Mouse (Mus musculus) embryo, embryonic 10 days (tissue): Measurements from ENCODE around the gene Fhad1.

Source experiments
- DNase-seq: peaks from one replicate; pipeline ENCODE4 v3.0.0-alpha.2; 2015; ENCODE audit warnings: low spot score

Gene Fhad1

DNA sequence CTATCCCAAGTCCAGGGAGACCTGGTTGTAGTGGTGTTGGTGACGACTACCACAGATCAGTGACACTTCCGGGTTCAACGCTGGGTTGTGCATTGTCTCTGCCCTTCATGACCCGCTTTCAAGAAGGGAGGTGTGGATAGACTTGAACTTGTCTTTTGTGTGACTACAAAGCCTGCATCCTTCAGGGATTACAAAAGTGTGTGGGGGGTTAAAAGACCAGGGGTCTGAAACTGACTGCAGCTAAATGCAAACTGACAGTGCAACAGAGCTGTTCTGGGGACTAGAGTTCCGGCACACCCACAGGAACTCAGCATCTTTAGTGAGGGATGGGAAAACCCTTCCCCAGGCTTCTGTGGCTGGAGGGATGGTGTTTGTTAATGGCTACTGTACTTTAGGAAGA is 83.4 kb downstream of the Fhad1 start:
- DNase-seq, result no peak

DNA sequence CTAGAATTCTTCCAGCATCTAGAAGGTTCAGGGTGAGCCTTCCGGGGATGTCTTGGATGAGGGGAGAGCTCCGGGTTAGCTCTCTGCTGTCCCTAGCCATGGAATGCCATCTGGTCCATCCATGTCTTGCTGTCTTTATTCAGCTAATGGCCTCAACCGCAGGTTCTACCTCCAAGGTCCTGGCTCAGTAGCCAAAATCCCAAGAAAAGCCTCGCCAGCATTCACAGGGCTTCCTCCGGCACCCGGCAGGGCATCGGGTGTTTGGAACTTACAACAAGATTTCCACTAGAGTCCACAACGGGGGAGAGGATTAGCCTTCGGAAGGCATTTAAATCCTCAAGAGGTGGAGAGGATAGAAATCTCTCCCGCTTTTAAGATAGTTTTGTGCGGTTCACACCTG is 84.9 kb downstream of the Fhad1 start:
- DNase-seq, result no peak

DNA sequence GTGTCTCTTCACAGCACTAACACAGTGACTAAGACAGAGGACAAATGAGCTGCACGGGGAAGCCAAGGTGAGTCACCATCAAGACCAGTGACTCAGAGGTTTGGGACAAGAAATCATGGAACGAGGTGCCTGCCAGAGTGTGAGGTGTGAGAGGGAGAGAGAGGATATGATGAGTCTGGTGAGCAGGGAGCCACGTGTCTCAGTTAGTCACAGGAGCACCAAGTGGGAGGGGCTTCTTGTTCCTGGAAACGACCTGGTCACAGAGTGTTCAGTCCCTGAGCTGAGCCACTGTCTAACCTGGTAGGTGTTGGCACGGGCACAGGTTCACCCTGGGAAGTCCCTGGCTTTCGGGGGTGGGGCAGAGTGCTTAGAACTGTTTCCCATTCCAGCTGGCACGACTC is 86.0 kb downstream of the Fhad1 start:
- DNase-seq, result no peak

DNA sequence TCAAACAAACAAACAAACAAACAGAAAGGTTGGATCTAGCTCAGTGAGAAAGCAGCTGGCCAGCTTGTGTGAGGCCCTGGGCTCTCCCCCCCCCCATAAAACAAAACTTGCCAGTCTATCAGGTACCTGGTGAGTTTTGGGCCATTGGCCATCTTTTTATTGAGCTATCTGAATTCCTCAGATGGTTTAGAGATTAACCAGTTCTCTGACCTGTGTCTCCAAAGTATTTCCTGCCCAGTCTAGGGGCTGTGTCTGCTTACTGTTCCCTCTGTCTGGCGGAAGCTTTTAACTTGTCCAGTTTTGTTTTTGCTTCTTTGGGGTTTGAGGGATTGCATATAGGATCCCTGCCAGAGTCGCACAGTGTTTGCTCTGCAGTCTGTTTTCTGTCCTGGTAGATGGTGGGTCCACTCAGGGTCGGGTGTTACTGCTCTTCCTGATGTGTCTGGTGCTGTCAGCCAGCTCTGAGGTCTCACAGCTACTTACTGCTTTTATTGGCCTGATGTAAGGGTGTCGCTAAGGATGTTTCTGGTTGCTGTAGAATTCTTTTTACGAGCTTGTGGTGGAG is 89.0 kb downstream of the Fhad1 start:
- DNase-seq, result peak; percentile 18

DNA sequence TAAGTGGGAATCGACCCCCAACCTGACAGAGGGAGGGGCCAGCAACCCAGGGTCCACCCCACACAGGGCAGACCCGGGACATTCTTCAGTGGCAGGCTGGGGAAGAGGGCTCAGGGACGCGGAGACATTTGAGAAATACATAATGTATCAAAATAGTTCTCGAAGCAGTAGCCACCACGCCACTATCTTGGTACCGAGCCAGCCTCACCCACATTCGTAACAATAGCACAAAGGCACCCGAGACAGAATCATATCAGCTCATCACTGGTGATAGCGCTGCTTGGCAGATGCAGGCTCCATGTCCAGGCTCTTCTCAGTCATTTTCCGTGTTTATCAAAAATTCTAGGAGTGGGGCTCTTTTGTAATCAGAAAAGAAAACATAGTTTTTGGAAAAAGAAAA is 90.9 kb downstream of the Fhad1 start:
- no peak for DNase-seq

DNA sequence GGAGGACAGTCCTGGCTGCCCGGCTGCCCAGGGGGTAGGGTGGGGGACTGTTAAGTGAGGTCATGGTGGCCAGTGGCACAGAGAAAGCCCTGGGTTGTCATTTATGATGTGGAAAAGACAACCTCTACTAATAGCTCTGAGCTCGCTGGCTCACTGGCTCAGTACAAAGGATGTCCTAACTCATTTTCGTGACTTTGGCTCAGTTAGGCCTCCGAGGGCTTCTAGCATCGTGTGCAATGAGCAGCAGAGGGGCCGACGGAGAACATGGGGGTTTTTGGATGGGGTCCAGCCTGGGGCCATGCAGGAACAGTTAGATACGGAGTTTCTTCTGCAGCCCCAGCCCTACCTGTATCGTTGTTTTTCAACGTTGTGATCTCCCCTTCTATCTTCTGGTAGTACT is 94.5 kb downstream of the Fhad1 start:
- no peak for DNase-seq

DNA sequence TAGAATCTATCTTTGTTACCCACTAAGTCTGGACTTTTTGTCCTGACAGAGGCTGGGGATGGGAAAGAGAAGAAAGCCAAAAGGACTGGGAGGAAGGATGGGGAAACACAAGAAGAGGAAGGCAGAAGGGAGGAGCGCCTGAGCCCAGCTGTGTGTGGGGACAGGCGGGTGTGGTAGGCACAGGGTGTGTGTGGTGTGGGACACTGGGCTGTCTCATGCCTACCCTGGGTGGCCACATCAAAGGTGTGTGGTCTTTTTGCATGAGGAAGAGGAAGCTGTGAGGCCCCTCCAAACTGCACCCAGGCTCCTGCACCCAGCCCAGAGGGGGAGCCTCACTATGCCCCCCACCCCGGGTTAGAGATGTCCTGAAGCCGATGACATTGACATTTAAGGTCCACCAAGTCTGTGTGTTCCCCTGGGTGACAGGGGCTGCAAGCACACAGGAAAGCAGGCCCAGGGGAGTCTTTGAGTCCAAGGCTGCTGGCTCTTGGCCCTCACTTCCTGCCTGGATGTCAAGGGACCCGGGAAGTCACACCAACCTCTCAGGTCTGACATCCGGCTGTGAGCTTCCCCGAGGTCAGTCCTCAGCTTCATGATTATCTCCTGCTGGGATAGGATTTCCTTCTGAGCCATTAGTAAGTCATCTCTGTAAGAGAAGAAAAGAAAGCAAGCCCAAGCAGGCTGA is 97.0 kb downstream of the Fhad1 start:
- DNase-seq, result no peak

DNA sequence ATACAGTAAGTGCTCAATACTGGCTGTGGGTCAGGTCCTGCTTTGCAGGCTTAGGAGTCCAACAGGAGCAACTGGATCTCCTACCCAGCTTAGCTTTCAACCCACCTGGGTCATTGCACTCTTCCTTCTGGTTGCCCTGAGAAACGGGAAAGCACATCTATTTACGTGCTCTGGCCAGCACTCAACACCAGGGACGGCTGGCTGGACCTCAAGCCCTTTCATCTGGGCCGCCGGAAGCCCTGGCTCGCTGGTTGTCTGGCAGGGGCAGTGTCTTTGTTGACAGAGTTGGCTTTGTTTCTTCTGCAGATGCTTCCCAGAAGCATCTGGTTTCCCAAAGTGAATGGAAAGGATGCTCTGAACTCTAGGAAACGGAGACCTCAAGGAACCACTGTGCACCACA is 100.8 kb downstream of the Fhad1 start:
- peak; percentile 63 for DNase-seq

DNA sequence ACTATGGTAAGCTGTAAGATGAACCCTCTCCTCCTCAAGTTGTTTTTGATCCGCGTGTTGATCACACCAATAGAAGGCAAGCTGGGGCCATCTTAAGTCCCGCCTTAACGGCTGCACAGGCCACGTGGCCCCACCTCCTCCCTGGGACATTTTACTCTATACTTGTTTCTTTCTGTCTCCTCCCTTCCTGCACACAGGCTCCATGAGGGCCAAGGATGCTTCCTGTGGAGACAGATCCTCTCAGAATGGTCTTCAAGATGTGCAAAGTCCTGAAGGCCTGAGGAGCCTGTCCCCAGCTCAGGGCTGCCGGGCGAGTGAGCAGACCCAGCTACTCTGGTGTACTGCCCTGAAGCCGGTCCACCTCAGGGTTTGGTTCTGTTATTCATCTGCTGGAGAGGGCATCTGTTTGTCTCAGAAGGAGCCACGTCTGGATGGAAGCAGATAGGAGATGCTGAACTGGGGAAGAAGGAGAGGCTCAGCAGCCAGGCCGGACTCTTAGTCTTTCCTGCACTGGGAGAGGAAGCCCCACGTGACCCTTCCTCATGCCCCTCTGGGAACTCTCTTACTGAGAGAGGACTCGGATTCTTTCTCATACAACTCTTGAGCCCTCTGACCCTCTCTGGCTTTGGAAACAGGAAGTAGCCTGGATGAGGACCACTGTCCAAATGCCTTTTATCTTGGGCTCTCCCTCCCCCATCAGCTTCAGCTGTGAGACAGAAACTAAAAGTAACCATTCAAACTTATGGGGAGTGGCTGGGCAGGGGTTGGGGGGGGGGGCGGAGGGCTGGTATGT is 101.5 kb downstream of the Fhad1 start:
- DNase-seq, result peak; percentile 38

DNA sequence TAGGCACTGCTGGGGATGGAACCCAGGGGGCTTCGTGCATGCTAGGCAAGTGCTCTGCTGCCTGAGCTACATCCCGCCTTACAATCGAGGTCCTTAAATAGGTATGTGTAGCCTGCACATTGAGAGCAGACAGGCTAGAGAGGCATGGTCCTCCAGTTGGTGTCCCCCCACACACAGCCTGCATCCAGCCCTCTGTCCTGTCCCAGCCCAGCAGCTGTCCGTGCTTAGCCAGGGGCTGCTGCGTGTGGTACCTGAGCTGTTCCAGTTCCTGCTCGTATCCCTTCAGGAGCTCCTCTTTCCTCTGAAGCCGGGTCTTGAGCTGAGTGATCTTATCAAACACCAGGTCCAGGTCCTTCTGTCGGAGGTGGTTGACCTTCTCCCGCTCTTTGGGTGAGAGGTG is 110.2 kb downstream of the Fhad1 start:
- no peak for DNase-seq

DNA sequence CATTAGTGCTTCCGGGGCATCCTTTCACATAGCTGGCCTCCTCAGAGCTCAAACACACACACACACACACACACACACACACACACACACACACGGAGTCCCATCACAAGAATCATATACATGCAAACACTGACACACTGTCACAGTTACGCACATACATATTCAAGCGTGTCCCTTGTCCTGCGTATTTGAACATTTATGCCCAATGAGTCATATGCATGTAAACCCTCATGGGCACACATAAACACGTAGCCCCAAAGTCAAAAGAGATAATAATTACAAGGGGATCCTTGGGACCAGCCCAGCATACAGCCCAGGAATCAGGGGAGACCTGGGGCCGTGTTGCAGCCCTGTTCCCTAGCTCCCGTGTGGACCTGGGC is 112.4 kb downstream of the Fhad1 start:
- no peak for DNase-seq

DNA sequence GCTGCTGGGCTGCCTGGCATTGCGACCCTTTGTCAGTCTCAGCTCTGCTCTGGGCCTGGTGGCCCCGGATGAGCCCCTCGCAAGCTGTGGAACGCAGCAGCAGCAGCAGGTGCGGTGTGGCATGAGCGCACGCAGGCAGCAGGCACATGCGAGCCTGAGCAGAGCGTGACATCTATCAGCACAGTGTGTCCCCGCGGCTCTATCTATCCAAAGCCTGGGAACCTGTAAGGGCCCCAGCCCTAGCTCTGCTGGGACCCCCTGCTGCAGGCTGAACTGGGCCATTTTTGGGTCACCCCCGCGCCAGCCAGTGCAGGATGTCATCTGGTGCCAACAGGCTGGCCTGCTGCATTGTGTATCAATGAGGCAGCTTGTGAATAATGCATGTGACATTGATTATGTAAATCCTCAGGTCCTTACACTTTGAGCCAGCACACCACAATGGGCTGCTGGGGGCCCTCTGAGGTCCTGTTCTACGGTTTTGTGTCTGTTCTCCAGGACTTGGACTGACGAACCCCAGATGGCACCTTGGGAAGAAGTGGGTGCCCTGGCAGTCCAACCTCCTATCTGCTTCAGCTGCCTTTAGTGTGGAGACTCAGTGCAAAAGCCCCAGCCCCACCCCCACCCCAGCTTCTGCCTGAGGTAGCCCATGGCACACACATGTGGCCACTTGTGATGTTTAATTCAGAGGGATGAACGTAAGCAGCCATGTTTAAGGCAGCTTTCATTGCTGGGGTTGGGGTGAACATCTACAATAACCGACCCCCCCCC is 113.0 kb downstream of the Fhad1 start:
- DNase-seq, result peak; percentile 39

DNA sequence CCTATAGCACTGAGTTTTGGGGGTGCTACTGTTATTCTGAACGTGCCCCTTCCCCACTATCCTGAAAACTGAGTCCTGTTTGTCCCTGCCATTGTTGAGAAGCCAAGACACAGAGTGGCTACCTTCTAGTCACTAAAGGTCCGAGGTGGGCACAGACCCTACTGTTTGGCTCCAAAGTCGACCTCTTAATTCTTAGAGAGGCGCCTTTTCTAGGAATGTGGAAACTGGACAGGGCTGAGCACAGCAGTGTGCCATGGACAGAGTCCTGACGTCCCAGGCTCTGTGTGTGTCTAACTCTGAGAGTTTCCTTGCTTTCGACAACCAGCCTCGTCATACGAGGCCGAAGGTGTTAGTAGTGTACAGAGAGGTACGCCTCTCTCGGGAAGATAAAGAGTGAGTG is 114.5 kb downstream of the Fhad1 start:
- no peak for DNase-seq

DNA sequence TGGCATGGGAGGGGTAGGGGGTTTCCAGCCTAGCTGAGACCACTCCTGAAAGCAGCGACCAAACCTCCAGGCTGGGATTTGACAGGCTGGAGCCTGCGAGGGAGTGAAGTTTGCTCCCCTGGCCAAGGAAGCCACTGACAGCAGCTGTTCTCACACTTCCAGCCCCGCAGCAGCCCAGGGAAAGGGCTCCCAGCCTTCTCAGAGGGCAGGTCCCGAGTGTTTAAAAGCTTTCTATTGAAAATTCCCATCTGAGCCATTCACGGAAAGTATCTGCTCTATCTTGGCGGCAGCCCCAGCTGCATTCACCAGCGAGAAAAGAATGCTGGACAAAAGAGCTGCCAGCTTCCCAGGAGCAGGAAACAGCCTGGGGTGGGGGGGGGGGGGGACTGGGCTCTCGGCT is 114.9 kb downstream of the Fhad1 start:
- peak; percentile 45 for DNase-seq

DNA sequence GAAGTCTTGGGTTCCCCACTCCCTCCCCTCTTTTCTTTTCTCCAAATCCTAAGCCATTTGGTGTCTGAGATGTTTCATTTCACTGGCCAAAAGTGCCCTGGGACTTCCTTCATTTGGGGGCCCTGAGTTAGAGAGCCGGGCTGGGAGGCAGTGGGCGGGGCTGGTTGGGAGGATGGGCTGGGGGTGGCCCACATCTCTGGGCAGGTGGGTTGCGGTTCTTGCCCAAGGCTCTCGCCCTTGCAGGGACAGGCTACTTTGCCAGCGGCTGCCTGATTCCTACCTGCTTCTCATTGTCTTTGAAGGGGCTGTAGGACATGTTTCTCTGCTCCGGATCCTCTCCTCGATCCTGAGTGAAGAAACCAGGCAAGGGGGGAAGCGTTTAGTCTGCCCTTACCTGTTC is 116.0 kb downstream of the Fhad1 start:
- no peak for DNase-seq

DNA sequence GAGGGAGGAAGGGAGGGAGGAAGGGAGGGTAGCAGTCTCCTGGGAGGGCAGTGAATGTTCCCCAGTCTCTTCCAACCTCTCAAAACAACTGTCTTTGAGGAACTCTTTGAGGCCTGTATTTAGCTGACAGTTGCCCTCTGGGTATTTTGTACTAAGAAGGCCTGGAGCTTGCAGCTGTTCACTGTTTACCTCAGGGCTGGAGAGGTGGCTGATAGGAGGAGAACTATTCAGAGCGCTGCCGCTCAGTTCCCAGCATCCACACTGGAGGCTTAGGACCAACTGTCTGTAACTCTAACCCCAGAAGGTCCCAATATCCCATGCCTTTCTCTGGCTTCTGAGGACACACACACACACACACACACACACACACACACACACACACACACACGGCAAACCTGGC is 117.0 kb downstream of the Fhad1 start:
- no peak for DNase-seq

DNA sequence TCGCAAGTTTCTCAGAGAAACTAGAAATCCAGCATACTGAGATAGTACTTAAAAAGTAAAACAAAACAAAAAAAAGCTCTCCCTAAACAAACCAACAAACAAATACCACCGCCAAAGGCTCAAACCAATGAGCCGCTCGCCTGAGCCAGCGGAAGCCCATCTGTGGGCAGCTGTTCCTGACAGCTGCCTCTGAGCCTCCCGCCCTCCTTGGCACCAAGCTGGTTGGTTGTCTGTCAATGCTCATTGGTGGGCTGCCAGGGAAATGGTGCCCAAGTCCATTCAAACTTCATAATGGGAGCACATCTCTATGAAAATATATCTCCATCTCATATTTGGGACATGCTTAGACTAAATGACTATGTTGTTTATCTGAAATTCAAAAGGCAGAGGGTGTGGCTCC is 117.7 kb downstream of the Fhad1 start:
- no peak for DNase-seq

DNA sequence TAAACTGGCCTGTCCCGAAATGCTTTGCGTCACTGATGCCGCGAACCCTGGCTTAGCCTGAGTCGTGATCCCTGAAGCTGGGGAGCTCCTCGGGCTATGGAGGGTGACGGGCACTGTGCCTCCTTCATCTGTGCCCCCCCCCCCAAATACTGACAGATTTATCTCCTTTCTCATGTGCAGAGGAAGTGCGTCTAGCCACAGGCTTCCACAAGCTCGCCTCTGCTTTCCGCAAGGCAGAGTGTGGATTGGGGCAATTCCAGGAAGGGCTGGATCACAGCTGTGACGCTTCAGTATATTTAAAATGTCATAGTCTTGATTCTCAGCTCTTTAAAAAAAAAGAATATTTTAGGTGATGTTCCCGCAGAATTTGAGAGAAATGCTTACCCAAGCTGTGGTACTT is 119.1 kb downstream of the Fhad1 start:
- no peak for DNase-seq

DNA sequence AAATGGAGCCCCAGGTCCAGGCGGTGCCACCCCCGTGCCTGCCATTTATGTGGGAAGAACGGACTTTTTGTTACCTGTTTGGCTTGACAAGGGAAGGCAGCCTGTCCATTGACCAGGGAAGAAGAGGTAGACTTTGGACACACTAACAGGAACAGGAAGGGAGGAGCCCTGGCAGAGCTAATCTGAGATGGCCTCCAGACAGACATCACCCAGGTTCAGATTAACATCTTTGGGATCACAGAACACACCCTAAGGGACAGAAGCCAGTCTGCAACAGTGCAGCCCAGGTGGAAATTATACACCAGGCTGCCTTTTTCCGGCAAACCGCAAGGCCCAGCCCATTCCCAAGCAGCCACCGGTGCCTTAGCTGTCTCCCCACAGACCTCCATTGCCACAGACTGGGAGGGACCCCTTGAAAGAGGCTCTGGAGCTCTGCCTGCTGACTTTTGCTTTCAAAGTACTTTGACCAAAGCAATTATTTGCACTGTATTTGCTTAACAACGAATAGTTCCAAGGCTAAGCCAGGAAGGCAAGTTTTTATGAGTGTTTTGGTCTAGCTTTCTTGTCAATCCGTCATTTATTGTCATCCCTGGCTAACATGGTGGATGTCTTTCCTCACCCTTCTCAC is 121.6 kb downstream of the Fhad1 start:
- DNase-seq, result no peak

DNA sequence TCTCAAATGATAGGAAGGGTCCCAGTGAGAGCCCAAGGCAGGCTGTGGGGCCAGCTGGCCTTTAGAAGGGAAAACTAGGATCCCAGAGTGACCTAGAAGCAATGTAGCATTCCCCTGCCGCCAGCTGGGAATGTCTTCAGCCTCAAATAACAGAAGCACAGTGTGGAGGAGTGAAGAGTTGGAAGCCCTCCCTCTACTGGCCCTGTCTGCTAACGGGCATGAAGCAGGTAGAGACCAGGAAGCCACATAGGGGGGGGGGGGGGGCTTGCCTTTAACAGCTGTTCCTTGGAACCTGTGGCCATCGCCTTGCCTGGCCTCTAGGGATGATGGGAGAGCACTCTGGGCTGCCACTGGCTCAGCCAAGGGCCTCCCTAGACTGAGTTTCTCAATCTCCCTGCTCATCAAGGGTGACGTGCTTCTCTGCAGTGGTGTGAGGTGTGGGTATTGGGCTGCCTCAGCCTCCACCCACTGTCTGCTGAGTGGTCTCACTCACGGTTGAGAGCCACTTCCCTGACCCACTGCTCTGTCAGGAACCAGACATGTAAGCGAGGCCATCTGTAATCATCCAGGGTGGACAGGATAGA is 128.4 kb downstream of the Fhad1 start:
- peak; percentile 42 for DNase-seq

DNA sequence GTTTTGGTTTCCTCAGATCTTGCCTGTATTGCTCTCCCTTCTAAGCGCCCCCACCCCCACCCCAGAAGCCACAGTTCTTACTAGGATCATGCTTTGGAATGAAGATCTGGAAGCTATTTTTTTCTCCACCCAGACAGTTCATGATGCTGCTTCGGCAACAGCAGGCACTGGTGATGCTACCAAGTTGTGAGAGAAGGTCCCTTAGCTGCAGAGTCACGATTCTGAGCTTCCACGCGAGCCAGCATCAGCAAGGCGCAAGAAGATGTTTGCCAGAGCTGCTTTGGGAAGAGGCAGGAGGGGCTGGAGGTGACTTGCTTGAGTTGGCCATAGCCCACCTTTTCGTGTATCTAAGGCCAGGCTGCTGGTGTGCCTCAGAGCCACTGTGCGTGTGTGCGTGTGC is 129.4 kb downstream of the Fhad1 start:
- DNase-seq, result no peak

DNA sequence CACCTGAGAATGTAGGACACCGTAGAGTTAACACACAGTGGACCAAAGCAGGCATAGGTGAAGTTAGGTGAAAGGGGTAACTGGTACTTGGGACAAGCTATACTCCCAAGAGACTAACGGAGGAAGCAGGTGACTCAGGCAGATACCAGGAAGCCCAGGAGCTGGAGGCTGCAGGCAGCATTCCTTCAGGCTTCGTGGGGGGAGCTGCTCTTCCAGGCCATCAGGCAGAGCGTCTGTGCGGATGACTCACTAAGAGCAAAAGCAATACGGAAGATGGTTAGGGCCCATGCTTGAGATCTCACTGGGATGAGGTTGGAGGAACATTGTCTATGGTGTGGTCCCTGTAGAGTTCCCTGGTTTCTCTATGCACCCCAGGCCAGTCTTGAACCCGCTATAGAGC is 132.0 kb downstream of the Fhad1 start:
- DNase-seq, result no peak
